Mouse (Mus musculus): ENCODE measurements around the gene Polr2a.
"Not testable (repeated sequence)": the region's sequence is repeated elsewhere in the genome, so short reads cannot be mapped to it uniquely, and the experiment has no call there.

Polr2a gene

GRCm38 (mm10) chr11:69706775-69707479 lies 51.5 kb downstream of the Polr2a start:
- DNase-seq (ENCODE audit: low read depth, low spot score), result peak; percentile 98

GRCm38 (mm10) chr11:69704613-69705010 lies 53.8 kb downstream of the Polr2a start:
- DNase-seq (ENCODE audit: low read depth, low spot score), result no peak

- no peak for DNase-seq (ENCODE audit: low read depth, low spot score)
Observed at GRCm38 (mm10) chr11:69703814-69704612, 54.4 kb downstream of the Polr2a start.

- DNase-seq (ENCODE audit: low read depth, low spot score), result not testable (repeated sequence)
Observed at GRCm38 (mm10) chr11:69703381-69703780, 55.1 kb downstream of the Polr2a start.

- DNase-seq (ENCODE audit: low read depth, low spot score), result not testable (repeated sequence)
Observed at GRCm38 (mm10) chr11:69702886-69703285, 55.6 kb downstream of the Polr2a start.

GRCm38 (mm10) chr11:69699595-69699994 lies 58.8 kb downstream of the Polr2a start:
- no peak for DNase-seq (ENCODE audit: low read depth, low spot score)

GRCm38 (mm10) chr11:69698574-69698973 lies 59.9 kb downstream of the Polr2a start:
- no peak for DNase-seq (ENCODE audit: low read depth, low spot score)

- DNase-seq (ENCODE audit: low read depth, low spot score), result no peak
Observed at GRCm38 (mm10) chr11:69697396-69697795, 61.0 kb downstream of the Polr2a start.

GRCm38 (mm10) chr11:69695361-69696181 lies 62.9 kb downstream of the Polr2a start, which contains the start of the genes Tnfsf12 and Tnfsfm13:
TSS of gene Tnfsf12 (minus strand) at chr11:69695849.
TSS of gene Tnfsfm13 (minus strand) at chr11:69696098.
- DNase-seq (ENCODE audit: low read depth, low spot score), result peak; percentile 50

GRCm38 (mm10) chr11:69695046-69695360 lies 63.4 kb downstream of the Polr2a start:
- DNase-seq (ENCODE audit: low read depth, low spot score), result peak; percentile 78

- no peak for DNase-seq (ENCODE audit: low read depth, low spot score)
Observed at GRCm38 (mm10) chr11:69693421-69693965, 64.9 kb downstream of the Polr2a start.

- DNase-seq (ENCODE audit: low read depth, low spot score), result no peak
Observed at GRCm38 (mm10) chr11:69692863-69693262, 65.6 kb downstream of the Polr2a start.

GRCm38 (mm10) chr11:69692196-69692811 lies 66.1 kb downstream of the Polr2a start:
- peak; percentile 20 for DNase-seq (ENCODE audit: low read depth, low spot score)

- DNase-seq (ENCODE audit: low read depth, low spot score), result no peak
Observed at GRCm38 (mm10) chr11:69689891-69690290, 68.5 kb downstream of the Polr2a start.

- no peak for DNase-seq (ENCODE audit: low read depth, low spot score)
Observed at GRCm38 (mm10) chr11:69687061-69687460, 71.4 kb downstream of the Polr2a start.

GRCm38 (mm10) chr11:69686377-69686776 lies 72.1 kb downstream of the Polr2a start:
- DNase-seq (ENCODE audit: low read depth, low spot score), result peak; percentile 67

- DNase-seq (ENCODE audit: low read depth, low spot score), result peak; percentile 93
Observed at GRCm38 (mm10) chr11:69685526-69686148, 72.8 kb downstream of the Polr2a start, which contains the start of gene Tnfsf13. TSS of gene Tnfsf13 (minus strand) at chr11:69685784.

- DNase-seq (ENCODE audit: low read depth, low spot score), result no peak
Observed at GRCm38 (mm10) chr11:69684936-69685335, 73.5 kb downstream of the Polr2a start.

GRCm38 (mm10) chr11:69684128-69684745 lies 74.2 kb downstream of the Polr2a start:
- no peak for DNase-seq (ENCODE audit: low read depth, low spot score)

All from brain, adult 2 months (tissue).